Mouse (Mus musculus) lung, embryonic 15.5 days (tissue): Measurements from ENCODE around the gene Tecr. TPM values are rescaled to one million over a fixed set of nuclear protein-coding genes. Genes with fewer than 3 reads are reported as not detected.
"Not testable (repeated sequence)": the region's sequence is repeated elsewhere in the genome, so short reads cannot be mapped to it uniquely, and the experiment has no call there.

Experiments
- ATAC-seq: fragments of 200-750 bp; cut with Nextera tagmentation; 2 replicates; pipeline ENCODE4 v1.8.0; 2017; ENCODE audit warnings: moderate number of reproducible peaks, borderline replicate concordance; ENCODE audit not compliant: low FRiP score, low TSS enrichment; ENCODE audit errors: extremely low read depth
- H3K27ac ChIP-seq: fragments of 300-500 bp; sonication (generic); 2 replicates; pipeline ENCODE4 v1.5.1; 2015; ENCODE audit warnings: moderate library complexity, mild to moderate bottlenecking, inconsistent platforms
- H3K27me3 ChIP-seq: fragments of 300-500 bp; sonication (generic); 2 replicates; pipeline ENCODE4 v1.6.1; 2015; ENCODE audit warnings: inconsistent platforms
- H3K36me3 ChIP-seq: fragments of 300-500 bp; sonication (generic); 2 replicates; pipeline ENCODE4 v1.6.1; 2015; ENCODE audit warnings: inconsistent platforms
- H3K4me1 ChIP-seq: fragments of 300-500 bp; sonication (generic); 2 replicates; pipeline ENCODE4 v1.6.1; 2015; ENCODE audit warnings: inconsistent platforms
- H3K4me2 ChIP-seq: fragments of 300-500 bp; sonication (generic); 2 replicates; pipeline ENCODE4 v1.6.1; 2015; ENCODE audit warnings: inconsistent platforms, mild to moderate bottlenecking, moderate library complexity
- H3K4me3 ChIP-seq: fragments of 300-500 bp; sonication (generic); 2 replicates; pipeline ENCODE4 v1.5.1; 2015; ENCODE audit warnings: mild to moderate bottlenecking, inconsistent platforms
- H3K9ac ChIP-seq: fragments of 300-500 bp; sonication (generic); 2 replicates; pipeline ENCODE4 v1.6.1; 2015; ENCODE audit warnings: inconsistent platforms
- H3K9me3 ChIP-seq: fragments of 300-500 bp; sonication (generic); 2 replicates; pipeline ENCODE4 v1.6.1; 2016; ENCODE audit warnings: inconsistent platforms
- WGBS: fragments of 180-500 bp; shearing (Covaris S2); methylation state at CpG from one replicate; pipeline ENCODE4 v1.1.7; 2015; 5-methylcytosine and 5-hydroxymethylcytosine counted together
- polyA plus RNA-seq: library from polyadenylated mRNA; unstranded; fragments of >200 nt; fragmentation: Nextera tagmentation; extraction: Ambion mirVana; gene quantifications from 2 replicates; pipeline ENCODE4 v1.2.1, GENCODE M21; 2015

Gene Tecr
- polyA plus RNA-seq, 1 experiment from 2014 or later, result 533 TPM

GRCm38 (mm10) chr8:83616625-83617024 is 8.9 kb upstream of the Tecr start:
- Histone ChIP-seq H3K36me3 (peaks cover 25% of the 10 kb centered on the region), H3K4me2 (no peak overlapping the region), H3K4me3 (no peak overlapping the region), H3K4me1 (no peaks in the 10 kb centered on the region), H3K9me3 (no peaks in the 10 kb centered on the region), H3K27me3 (no peaks in the 10 kb centered on the region), H3K9ac (no peak overlapping the region), H3K27ac (no peak overlapping the region)
- ATAC-seq, result no peak

GRCm38 (mm10) chr8:83613695-83614094 is 5.9 kb upstream of the Tecr start:
- Histone ChIP-seq H3K9me3 (no peaks in the 10 kb centered on the region), H3K27ac (no peak overlapping the region), H3K9ac (no peak overlapping the region), H3K4me1 (peaks cover 10% of the 10 kb centered on the region), H3K36me3 (peaks cover 44% of the 10 kb centered on the region), H3K4me3 (no peak overlapping the region), H3K27me3 (no peaks in the 10 kb centered on the region), H3K4me2 (no peak overlapping the region)
- WGBS, result 88% methylated on average over 4 of the region's 4 CpGs
- no peak for ATAC-seq

- Histone ChIP-seq H3K27me3 (no peaks in the 10 kb centered on the region), H3K4me1 (peaks cover 15% of the 10 kb centered on the region), H3K36me3 (peaks cover 44% of the 10 kb centered on the region), H3K9me3 (no peaks in the 10 kb centered on the region), H3K4me3 (no peak overlapping the region), H3K27ac (no peak overlapping the region), H3K4me2 (no peak overlapping the region), H3K9ac (no peak overlapping the region)
- WGBS, result 94% methylated on average over 4 of the region's 4 CpGs
- no peak for ATAC-seq
Observed at GRCm38 (mm10) chr8:83611921-83612320, 4.2 kb upstream of the Tecr start.

- no peaks in the 10 kb centered on the region for H3K9me3 ChIP-seq
- peak overlapping the region; percentile 89 for H3K4me3 ChIP-seq
- peaks cover 44% of the 10 kb centered on the region for H3K36me3 ChIP-seq
- WGBS, result 88% methylated on average over 10 of the region's 10 CpGs
- ATAC-seq, result no peak
- peaks cover 16% of the 10 kb centered on the region for H3K4me1 ChIP-seq
- H3K27ac ChIP-seq, result no peak overlapping the region
- peak overlapping the region; percentile 94 for H3K9ac ChIP-seq
- H3K4me2 ChIP-seq, result peak overlapping the region; percentile 57
- no peaks in the 10 kb centered on the region for H3K27me3 ChIP-seq
Observed at GRCm38 (mm10) chr8:83609547-83610180, 1.9 kb upstream of the Tecr start.

GRCm38 (mm10) chr8:83609086-83609485 is 1.3 kb upstream of the Tecr start:
- no peak for ATAC-seq
- WGBS, result 20% methylated on average over 9 of the region's 9 CpGs

GRCm38 (mm10) chr8:83608398-83608829 is 643 bp upstream of the Tecr start:
- Histone ChIP-seq H3K36me3 (peaks cover 37% of the 10 kb centered on the region), H3K9me3 (no peaks in the 10 kb centered on the region), H3K4me2 (peak overlapping the region; percentile 57), H3K27me3 (no peaks in the 10 kb centered on the region), H3K9ac (peak overlapping the region; percentile 94), H3K4me1 (peaks cover 16% of the 10 kb centered on the region), H3K4me3 (peak overlapping the region; percentile 89), H3K27ac (peak overlapping the region; percentile 99)
- peak; percentile 84 for ATAC-seq
- under 1% methylated on average over 51 of the region's 51 CpGs for WGBS

More at GRCm38 (mm10) chr8:83609086-83609485, 1.3 kb upstream of the Tecr start:
- peak overlapping the region; percentile 99; the same call in 1 of the 2 replicates for H3K27ac ChIP-seq
- H3K36me3 ChIP-seq, result peaks cover 41% of the 10 kb centered on the region
- H3K27me3 ChIP-seq, result no peaks in the 10 kb centered on the region
- peak overlapping the region; percentile 57 for H3K4me2 ChIP-seq
- H3K4me3 ChIP-seq, result peak overlapping the region; percentile 89
- no peaks in the 10 kb centered on the region for H3K9me3 ChIP-seq
- H3K4me1 ChIP-seq, result peaks cover 16% of the 10 kb centered on the region
- peak overlapping the region; percentile 94 for H3K9ac ChIP-seq

- ATAC-seq, result no peak
- Histone ChIP-seq H3K36me3 (no peaks in the 10 kb centered on the region), H3K27ac (no peak overlapping the region), H3K9me3 (no peaks in the 10 kb centered on the region), H3K4me2 (no peak overlapping the region), H3K4me3 (no peak overlapping the region), H3K9ac (no peak overlapping the region), H3K27me3 (no peaks in the 10 kb centered on the region), H3K4me1 (peaks cover 9% of the 10 kb centered on the region)
- WGBS, result 67% methylated on average over 2 of the region's 2 CpGs
Observed at GRCm38 (mm10) chr8:83602650-83603029, 5.1 kb downstream of the Tecr start.

- no peak overlapping the region for H3K4me2 ChIP-seq
- no peak overlapping the region for H3K4me3 ChIP-seq
- no peak overlapping the region for H3K9ac ChIP-seq
- no peak for ATAC-seq
- H3K4me1 ChIP-seq, result 0 out of 2 replicates have a peak, but pooled peaks cover 3% of the 10 kb centered on the region
- no peaks in the 10 kb centered on the region for H3K36me3 ChIP-seq
- no peaks in the 10 kb centered on the region for H3K27me3 ChIP-seq
- H3K27ac ChIP-seq, result no peak overlapping the region
- H3K9me3 ChIP-seq, result no peaks in the 10 kb centered on the region
Observed at GRCm38 (mm10) chr8:83599814-83600213, 8.0 kb downstream of the Tecr start.

- H3K4me1 ChIP-seq, result peaks cover 6% of the 10 kb centered on the region; the same call in 1 of the 2 replicates
- no peaks in the 10 kb centered on the region for H3K36me3 ChIP-seq
- H3K4me3 ChIP-seq, result no peak overlapping the region
- no peak overlapping the region for H3K27ac ChIP-seq
- no peaks in the 10 kb centered on the region for H3K27me3 ChIP-seq
- H3K9ac ChIP-seq, result no peak overlapping the region
- ATAC-seq, result no peak
- no peak overlapping the region for H3K4me2 ChIP-seq
- H3K9me3 ChIP-seq, result no peaks in the 10 kb centered on the region
- WGBS, result 14% methylated on average over 1 of the region's 1 CpGs
Observed at GRCm38 (mm10) chr8:83598146-83598545, 9.6 kb downstream of the Tecr start.

- Histone ChIP-seq H3K4me2 (no peak overlapping the region), H3K9me3 (no peaks in the 10 kb centered on the region), H3K36me3 (no peaks in the 10 kb centered on the region), H3K9ac (no peak overlapping the region), H3K27me3 (no peaks in the 10 kb centered on the region), H3K4me1 (peaks cover 17% of the 10 kb centered on the region; the same call in 1 of the 2 replicates), H3K27ac (no peak overlapping the region), H3K4me3 (no peak overlapping the region)
- 18% methylated on average over 3 of the region's 3 CpGs for WGBS
- no peak for ATAC-seq
Observed at GRCm38 (mm10) chr8:83596369-83596768, 11.4 kb downstream of the Tecr start.

- H3K9me3 ChIP-seq, ATAC-seq, H3K27me3 ChIP-seq, H3K36me3 ChIP-seq: not testable (repeated sequence)
- Histone ChIP-seq H3K4me1 (peaks cover 17% of the 10 kb centered on the region; the same call in 1 of the 2 replicates), H3K9ac (peak overlapping the region; percentile 45), H3K27ac (peak overlapping the region; percentile 81), H3K4me3 (peak overlapping the region; percentile 87), H3K4me2 (peak overlapping the region; percentile 84)
- WGBS, result 56% methylated on average over 3 of the region's 3 CpGs
Observed at GRCm38 (mm10) chr8:83595050-83595345, 12.8 kb downstream of the Tecr start.

- H3K4me2 ChIP-seq, result peak overlapping the region; percentile 84
- ATAC-seq, result peak; percentile 99
- no peaks in the 10 kb centered on the region for H3K27me3 ChIP-seq
- no peaks in the 10 kb centered on the region for H3K9me3 ChIP-seq
- peak overlapping the region; percentile 89 for H3K9ac ChIP-seq
- H3K4me1 ChIP-seq, result peaks cover 17% of the 10 kb centered on the region; the same call in 1 of the 2 replicates
- under 1% methylated on average over 43 of the region's 43 CpGs for WGBS
- peak overlapping the region; percentile 81 for H3K27ac ChIP-seq
- H3K4me3 ChIP-seq, result peak overlapping the region; percentile 87
- H3K36me3 ChIP-seq, result no peaks in the 10 kb centered on the region
Observed at GRCm38 (mm10) chr8:83594167-83595049, 13.4 kb downstream of the Tecr start.
